Mouse (Mus musculus) left cerebral cortex, postnatal 10 days (tissue): ENCODE measurements around the gene Tbc1d32. TPM values are rescaled to one million over a fixed set of nuclear protein-coding genes. Genes with fewer than 3 reads are reported as not detected.
A peak's percentile ranks its signal among the peaks of the same experiment; 100 is the strongest.
"Not testable (repeated sequence)": the region's sequence is repeated elsewhere in the genome, so short reads cannot be mapped to it uniquely, and the experiment has no call there.

ENCODE experiments used
- DNase-seq, 2 experiments: peaks; one replicate each; pipeline ENCODE4 v3.0.0; 2021 to 2022; ENCODE audit warnings: low spot score in 2 of 2, mixed read lengths in 1 of 2; ENCODE audit errors: extremely low spot score in 1 of 2
- intact Hi-C: fragments of 180-260 bp; cut with DNase I; formaldehyde crosslinking; loops from one replicate; pipeline ENCODE4 v1.15.1; 2025
- total RNA-seq, 2 experiments: library from RNA; stranded (reverse); gene quantifications; 2 replicates each; pipeline ENCODE4 v1.2.3; 2021

Gene Tbc1d32
- 1 to 10 TPM; 8.2 to 9.5 TPM for total RNA-seq

DNA sequence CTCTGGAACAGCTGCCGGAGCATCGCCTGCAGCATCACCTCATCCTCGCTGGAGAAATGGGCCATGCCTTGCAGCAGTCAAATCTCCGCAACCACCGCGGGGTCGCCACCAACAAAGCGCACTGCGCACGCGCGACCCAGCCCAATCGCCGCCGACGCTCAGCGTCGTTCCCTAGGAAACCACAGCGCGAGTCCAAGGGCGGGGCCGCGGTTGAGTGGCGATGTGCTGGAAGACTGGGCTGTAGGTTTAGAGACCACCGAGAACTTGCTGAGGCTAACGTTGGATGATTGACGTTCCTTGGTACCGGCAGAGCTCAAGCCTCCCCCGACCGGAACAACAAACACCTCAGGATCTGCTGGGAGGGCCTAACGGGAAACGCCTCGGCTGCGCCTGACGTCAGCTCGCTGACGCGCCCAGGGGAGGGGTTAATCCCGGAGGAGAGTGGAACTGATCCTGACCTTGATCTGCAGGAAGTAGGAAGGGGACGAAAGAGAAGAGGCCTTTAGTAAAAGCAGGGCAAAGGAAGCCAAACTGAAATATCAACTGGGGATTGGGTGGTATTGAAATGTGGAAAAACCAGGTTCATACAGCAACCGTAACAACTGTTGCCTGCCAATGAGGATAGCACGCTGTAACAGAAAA is at the start of gene Tbc1d32:
Gene Tbc1d32 (minus strand): TSS at position 122 of the 642 bp plus-strand sequence.
- DNase-seq, result peak; percentile 89 to 95
- intact Hi-C loops, result loop anchor here (10.0 kb wide), 1 partner anchor 114 kb away; no protein-coding TSS in a partner anchor

- DNase-seq, result no peak
- intact Hi-C loops, result loop anchor here (10.0 kb wide), 1 partner anchor 113 kb away; no protein-coding TSS in a partner anchor
These were observed 666 bp downstream of the Tbc1d32 start for GRCm38 (mm10) chr10:56227771-56228275.

DNA sequence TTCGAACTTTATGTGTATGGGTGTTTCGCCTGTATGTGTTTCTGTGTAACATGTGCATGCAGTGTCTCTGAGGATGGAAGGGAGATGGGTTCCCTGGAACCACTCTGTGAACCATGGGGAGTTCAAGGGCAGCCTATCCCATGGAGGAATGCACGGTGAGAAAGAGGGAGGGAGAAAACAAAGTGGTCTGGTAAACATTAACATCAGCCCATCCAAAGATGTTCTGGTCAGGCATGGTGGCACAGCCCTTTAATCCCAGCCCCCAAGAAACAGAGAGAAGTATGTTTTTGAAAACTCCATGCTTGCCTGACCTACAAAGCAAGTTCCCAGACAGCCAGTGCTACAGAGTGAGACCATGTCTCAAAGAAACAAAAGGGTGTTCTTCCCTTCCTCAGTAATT is 12.7 kb downstream of the Tbc1d32 start:
- DNase-seq, result no peak
- intact Hi-C loops, result no loop called here

DNA sequence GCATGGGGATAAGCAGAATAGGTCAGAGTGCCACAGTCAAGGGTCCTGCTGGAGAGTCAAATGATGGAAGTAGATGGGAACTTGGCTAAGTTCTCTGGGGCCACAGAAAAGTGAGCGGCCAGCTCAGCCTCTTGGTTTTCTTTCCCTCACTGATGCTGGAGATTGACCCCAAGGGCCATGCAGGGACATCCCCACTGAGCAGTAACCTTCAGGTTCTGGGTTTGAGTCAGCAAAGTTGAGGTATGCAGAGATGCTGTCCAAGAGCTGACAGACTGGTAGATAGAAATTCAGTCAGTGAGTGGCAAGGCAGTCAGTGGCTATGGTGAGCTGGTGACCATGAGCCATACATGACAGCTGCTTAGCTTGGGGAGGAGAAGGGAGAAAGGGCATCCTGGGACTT is 18.1 kb downstream of the Tbc1d32 start:
- DNase-seq, result no peak
- intact Hi-C loops, result no loop called here

- no peak for DNase-seq
- intact Hi-C loops, result no loop called here
These were observed 21.6 kb downstream of the Tbc1d32 start for GRCm38 (mm10) chr10:56206802-56207404.

DNA sequence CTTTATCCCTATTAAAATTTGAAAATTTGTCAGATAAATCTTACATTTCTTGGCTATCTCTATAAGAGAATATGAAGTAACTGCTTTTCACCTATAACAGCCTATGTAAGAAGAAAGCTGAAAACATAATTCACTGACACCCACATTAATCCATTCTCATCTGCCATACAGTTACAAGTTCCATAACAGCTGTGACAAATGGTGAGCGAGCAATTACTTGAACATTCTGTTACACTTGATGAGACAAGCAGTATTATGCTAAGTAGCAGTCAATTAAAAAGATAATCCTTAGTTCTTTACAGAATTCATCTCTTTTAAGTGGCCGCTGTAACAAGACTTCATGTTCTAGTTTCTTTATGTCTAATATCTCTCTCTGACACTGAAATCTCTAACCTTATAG is 24.1 kb downstream of the Tbc1d32 start:
- intact Hi-C loops, result no loop called here

DNA sequence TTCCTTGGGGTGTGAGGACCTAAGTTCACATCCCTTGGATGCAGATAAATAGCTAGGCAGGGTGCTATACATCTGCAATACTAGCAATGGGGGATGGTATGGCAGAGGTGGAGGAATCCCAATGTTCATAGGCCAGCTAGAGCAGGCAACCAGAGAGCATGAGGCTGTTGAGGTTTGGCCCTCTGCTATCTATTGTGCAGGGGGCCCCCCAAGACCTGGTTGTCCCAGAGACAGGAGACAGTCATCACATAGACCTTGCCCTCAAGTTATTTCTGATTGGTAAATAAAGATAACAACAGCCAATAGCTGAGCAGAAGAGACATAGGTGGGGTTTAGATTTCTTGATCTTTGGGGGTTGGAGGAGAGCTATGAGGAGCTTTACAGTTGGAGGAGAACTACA is 28.6 kb downstream of the Tbc1d32 start:
- no peak for DNase-seq
- intact Hi-C loops, result no loop called here

More for the DNA sequence above, 24.1 kb downstream of the Tbc1d32 start:
- DNase-seq, result no peak

DNA sequence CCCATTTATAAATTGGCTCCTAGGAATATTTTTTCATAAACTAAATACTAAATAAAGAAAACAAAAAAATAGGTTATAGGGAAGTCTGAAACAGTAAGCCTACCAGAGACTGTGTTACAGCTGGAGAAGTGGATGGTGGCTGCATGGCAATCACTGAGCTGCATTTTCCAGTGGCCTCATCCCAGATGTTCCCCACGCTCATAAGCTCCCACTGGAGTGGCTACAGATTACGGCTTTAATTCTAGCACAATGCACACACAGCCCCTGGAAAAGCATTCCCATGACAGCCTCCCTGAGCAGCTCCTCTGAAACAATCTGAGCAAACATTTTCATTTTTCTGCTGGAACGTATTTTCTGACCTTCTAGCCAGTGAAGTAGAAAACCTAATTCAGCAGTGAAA is 29.8 kb downstream of the Tbc1d32 start:
- no peak for DNase-seq
- intact Hi-C loops, result no loop called here

DNA sequence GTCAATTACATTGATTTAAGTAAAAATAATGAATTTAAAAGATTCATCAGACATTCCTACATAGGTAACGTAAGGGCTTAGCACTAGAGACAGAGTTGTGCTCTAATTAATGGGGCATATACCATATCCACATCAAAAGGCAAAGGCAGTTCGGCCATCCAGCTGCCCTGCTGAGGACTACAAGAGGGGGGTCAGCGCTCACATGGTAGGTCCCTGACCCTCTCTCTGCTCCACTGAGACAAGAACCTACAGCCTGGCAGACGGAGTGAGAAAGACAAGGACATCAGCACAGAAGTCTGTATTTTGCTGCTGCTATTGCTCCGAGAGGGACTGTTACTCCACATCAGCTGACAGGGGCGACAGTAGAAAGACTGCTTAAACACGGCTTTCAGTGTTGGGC is 34.2 kb downstream of the Tbc1d32 start:
- DNase-seq, result no peak
- intact Hi-C loops, result no loop called here

GRCm38 (mm10) chr10:56181727-56182126 is 46.8 kb downstream of the Tbc1d32 start:
- no peak for DNase-seq
- intact Hi-C loops, result no loop called here

- no peak for DNase-seq
- intact Hi-C loops, result no loop called here
These were observed 55.3 kb downstream of the Tbc1d32 start for GRCm38 (mm10) chr10:56173184-56173583.

DNA sequence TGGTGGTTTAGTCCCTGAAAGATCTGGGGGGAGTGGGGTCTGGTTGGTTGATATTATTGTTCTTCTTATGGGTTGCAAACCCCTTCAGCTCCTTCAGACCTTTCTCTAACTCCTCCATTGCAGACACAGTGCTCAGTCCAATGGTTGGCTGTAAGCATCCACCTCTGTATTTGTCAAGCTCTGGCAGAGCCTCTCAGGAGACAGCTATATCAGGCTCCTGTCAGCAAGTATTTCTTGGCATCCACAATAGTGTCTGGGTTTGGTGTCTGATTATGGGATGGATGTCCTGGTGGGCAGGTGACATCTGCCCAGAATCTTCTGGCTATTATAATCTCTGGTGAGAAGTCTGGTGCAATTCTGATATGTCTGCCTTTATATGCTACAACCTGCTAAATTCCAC is 60.8 kb downstream of the Tbc1d32 start:
- intact Hi-C loops, DNase-seq: not testable (repeated sequence)

DNA sequence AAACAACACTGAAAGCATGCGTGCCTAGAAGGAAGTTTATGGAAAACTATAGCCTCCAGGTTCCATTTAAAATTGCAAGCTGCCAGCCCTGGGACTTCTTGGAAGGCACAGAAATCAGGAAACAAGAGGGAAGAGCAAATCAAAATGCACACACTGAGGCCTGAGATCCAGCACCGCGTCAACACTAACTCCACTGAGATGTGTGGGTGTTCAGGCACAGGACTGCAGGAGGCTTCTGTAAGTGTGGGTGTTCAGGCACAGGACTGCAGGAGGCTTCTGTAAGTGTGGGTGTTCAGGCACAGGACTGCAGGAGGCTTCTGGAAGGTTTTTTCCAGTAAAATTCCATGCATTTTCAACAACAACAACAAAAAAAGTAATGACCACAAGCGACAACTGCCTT is 62.7 kb downstream of the Tbc1d32 start:
- no peak for DNase-seq
- intact Hi-C loops, result no loop called here

DNA sequence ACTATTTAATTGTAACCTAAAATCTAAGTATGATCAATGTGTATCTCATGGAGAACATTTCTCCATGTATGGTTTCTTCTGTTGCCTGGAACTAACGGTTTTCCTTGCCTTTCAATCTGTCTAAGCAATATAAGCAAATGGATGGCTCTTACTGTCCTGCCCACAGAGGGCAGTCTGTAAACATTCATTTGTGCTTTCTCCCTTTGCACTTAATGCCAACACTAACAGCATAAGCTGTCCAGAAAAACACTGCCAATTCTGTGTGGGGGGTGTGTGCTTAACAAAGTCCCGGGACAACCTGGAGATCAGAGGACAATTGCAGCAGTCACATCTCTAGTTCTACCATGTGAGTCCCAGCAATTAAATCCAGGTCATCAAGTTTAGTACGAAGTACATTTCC is 64.1 kb downstream of the Tbc1d32 start:
- DNase-seq, result no peak

GRCm38 (mm10) chr10:56158748-56159147 is 69.7 kb downstream of the Tbc1d32 start:
- intact Hi-C loops, result no loop called here
- no peak for DNase-seq

More for the DNA sequence above, 64.1 kb downstream of the Tbc1d32 start:
- intact Hi-C loops, result no loop called here

DNA sequence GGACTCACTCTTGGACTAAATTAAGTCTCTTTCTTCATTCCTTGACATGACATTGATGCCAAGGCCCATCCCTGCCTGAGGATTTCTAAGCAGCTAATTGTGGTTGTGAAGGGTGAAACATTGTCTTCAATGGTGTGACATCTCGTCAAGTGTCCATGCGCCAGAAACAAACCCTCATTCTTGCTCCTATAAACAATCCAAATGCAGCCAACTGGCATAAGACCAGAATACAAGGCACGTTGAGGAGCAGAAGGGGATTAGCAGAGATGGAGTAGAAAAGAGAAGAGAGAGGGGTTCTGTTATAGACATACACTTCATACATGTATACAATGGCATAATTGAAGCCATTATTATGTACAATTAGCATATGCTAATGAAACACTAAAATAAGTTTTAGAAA is 70.3 kb downstream of the Tbc1d32 start:
- no peak for DNase-seq
- intact Hi-C loops, result no loop called here

DNA sequence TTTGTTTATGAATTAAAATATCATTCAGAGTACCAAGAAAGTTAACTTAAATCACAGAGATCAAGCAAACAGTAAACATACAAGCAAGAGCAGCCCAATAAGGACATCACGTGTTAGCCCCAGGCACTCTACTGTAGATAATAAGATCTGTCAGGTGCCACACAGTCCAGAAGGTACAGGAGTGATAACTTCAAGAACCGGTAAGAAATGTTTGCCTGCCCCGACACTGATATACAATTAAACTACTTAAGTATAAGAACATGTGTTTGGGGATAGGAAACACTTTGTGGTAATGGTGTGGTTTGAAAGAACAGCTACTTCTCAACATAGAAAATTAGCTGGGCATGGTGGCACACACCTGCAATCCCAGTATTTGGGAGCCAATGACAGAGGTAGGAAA is 71.5 kb downstream of the Tbc1d32 start:
- intact Hi-C loops, result no loop called here

GRCm38 (mm10) chr10:56148920-56149319 is 79.6 kb downstream of the Tbc1d32 start:
- DNase-seq, result no peak
- intact Hi-C loops, result no loop called here

More for the DNA sequence above, 71.5 kb downstream of the Tbc1d32 start:
- no peak for DNase-seq

GRCm38 (mm10) chr10:56137191-56137590 is 91.3 kb downstream of the Tbc1d32 start:
- no peak for DNase-seq
- intact Hi-C loops, result no loop called here

GRCm38 (mm10) chr10:56129642-56130041 is 98.8 kb downstream of the Tbc1d32 start:
- DNase-seq, result no peak
- intact Hi-C loops, result no loop called here
